Mouse (Mus musculus) cerebellum, adult 11 months (tissue): Measurements from ENCODE around the gene Pi16.

Source experiments
- DNase-seq: peaks from one replicate; pipeline ENCODE4 v3.0.0; 2022

Pi16 gene

GRCm38 (mm10) chr17:29304376-29305057 lies 13.0 kb upstream of the Pi16 start:
- DNase-seq: no peak

GRCm38 (mm10) chr17:29305058-29305806 lies 12.2 kb upstream of the Pi16 start:
- DNase-seq: peak; percentile 39

- DNase-seq: no peak
Observed at GRCm38 (mm10) chr17:29305871-29306270, 11.6 kb upstream of the Pi16 start.

- no peak for DNase-seq
Observed at GRCm38 (mm10) chr17:29310056-29310623, 7.3 kb upstream of the Pi16 start.

- DNase-seq: no peak
Observed at GRCm38 (mm10) chr17:29311602-29312001, 5.9 kb upstream of the Pi16 start.

GRCm38 (mm10) chr17:29312082-29312481 lies 5.4 kb upstream of the Pi16 start:
- no peak for DNase-seq

- no peak for DNase-seq
Observed at GRCm38 (mm10) chr17:29313300-29313699, 4.2 kb upstream of the Pi16 start.

- DNase-seq: no peak
Observed at GRCm38 (mm10) chr17:29315672-29316465, 1.6 kb upstream of the Pi16 start.

- no peak for DNase-seq
Observed at GRCm38 (mm10) chr17:29316891-29317290, 589 bp upstream of the Pi16 start.

- no peak for DNase-seq
Observed at GRCm38 (mm10) chr17:29318731-29319250, 1.3 kb downstream of the Pi16 start.

- DNase-seq: no peak
Observed at GRCm38 (mm10) chr17:29319476-29319875, 2.0 kb downstream of the Pi16 start.

GRCm38 (mm10) chr17:29319881-29320639 lies 2.6 kb downstream of the Pi16 start:
- no peak for DNase-seq

- no peak for DNase-seq
Observed at GRCm38 (mm10) chr17:29321765-29322602, 4.5 kb downstream of the Pi16 start.

GRCm38 (mm10) chr17:29322603-29322962 lies 5.1 kb downstream of the Pi16 start:
- DNase-seq: no peak

- DNase-seq: no peak
Observed at GRCm38 (mm10) chr17:29323625-29324024, 6.1 kb downstream of the Pi16 start.

- DNase-seq: no peak
Observed at GRCm38 (mm10) chr17:29325831-29326230, 8.4 kb downstream of the Pi16 start.

GRCm38 (mm10) chr17:29326531-29327529 lies 9.3 kb downstream of the Pi16 start:
- no peak for DNase-seq

GRCm38 (mm10) chr17:29327691-29328090 lies 10.2 kb downstream of the Pi16 start:
- no peak for DNase-seq

- DNase-seq: no peak
Observed at GRCm38 (mm10) chr17:29330221-29330620, 12.7 kb downstream of the Pi16 start.
